Mouse (Mus musculus) heart, postnatal 0 days (tissue): Measurements from ENCODE around the gene Nt5c. TPM values are rescaled to one million over a fixed set of nuclear protein-coding genes. Genes with fewer than 3 reads are reported as not detected.

ENCODE experiments used
- ATAC-seq: fragments of 200-750 bp; cut with Nextera tagmentation; 2 replicates; pipeline ENCODE4 v1.8.0; 2017; ENCODE audit warnings: low read depth, moderate number of reproducible peaks, moderate library complexity; ENCODE audit not compliant: insufficient read depth
- DNase-seq: peaks from one replicate; pipeline ENCODE4 v3.0.0-alpha.2; 2016; ENCODE audit warnings: low spot score
- H3K27ac ChIP-seq: fragments of 300-500 bp; sonication (generic); 2 replicates; pipeline ENCODE4 v1.5.1; 2014; ENCODE audit warnings: low read depth, mild to moderate bottlenecking
- H3K27me3 ChIP-seq: fragments of 300-500 bp; sonication (generic); 2 replicates; pipeline ENCODE4 v1.6.1; 2014; ENCODE audit warnings: low read length, mixed read lengths; ENCODE audit not compliant: control insufficient read depth, insufficient read depth
- H3K36me3 ChIP-seq: fragments of 300-500 bp; sonication (generic); replicated peaks from 2 replicates; pipeline ENCODE4 v1.6.1; 2014; ENCODE audit warnings: low read length, mixed read lengths; ENCODE audit not compliant: control insufficient read depth, insufficient read depth
- H3K4me1 ChIP-seq: fragments of 300-500 bp; sonication (generic); 2 replicates; pipeline ENCODE4 v1.6.1; 2014; ENCODE audit warnings: antibody characterized with exemption; ENCODE audit not compliant: control insufficient read depth, insufficient read depth
- H3K4me2 ChIP-seq: fragments of 300-500 bp; sonication (generic); 2 replicates; pipeline ENCODE4 v1.6.1; 2014; ENCODE audit warnings: low read depth, mild to moderate bottlenecking, low read length, moderate library complexity
- H3K4me3 ChIP-seq: fragments of 300-500 bp; sonication (generic); 2 replicates; pipeline ENCODE4 v1.5.1; 2014; ENCODE audit warnings: low read depth, low read length
- H3K9ac ChIP-seq: fragments of 300-500 bp; sonication (generic); replicated peaks from 2 replicates; pipeline ENCODE4 v1.6.1; 2014; ENCODE audit warnings: low read depth, low read length, mixed read lengths
- H3K9me3 ChIP-seq: fragments of 300-500 bp; sonication (generic); replicated peaks from 2 replicates; pipeline ENCODE4 v1.6.1; 2016; ENCODE audit warnings: low read length; ENCODE audit not compliant: control insufficient read depth
- CTCF ChIP-seq: IDR thresholded peaks from 2 replicates; pipeline ENCODE4 v1.5.1; 2016; ENCODE audit warnings: antibody characterized with exemption, control low read depth, low read depth
- EP300 ChIP-seq: IDR thresholded peaks from 2 replicates; pipeline ENCODE4 v1.6.1; 2016; ENCODE audit warnings: antibody characterized with exemption, low read depth
- WGBS: fragments of 180-500 bp; shearing (Covaris S2); extraction: QIAGEN DNeasy Blood & Tissue Kit; methylation state at CpG from one replicate; pipeline ENCODE4 v1.1.7; 2014; 5-methylcytosine and 5-hydroxymethylcytosine counted together
- polyA plus RNA-seq: library from polyadenylated mRNA; unstranded; fragments of >200 nt; fragmentation: Nextera tagmentation; extraction: Ambion mirVana; gene quantifications from 2 replicates; pipeline ENCODE4 v1.2.1, GENCODE M21; 2015
- total RNA-seq: library from RNA; depleted of rRNA; stranded (reverse); fragments of >200 nt; gene quantifications from 2 replicates; pipeline ENCODE4 v1.2.3, GENCODE M21; 2014; ENCODE audit warnings: low replicate concordance

Gene Nt5c
- total and polyA plus RNA-seq, 2 experiments from 2014 or later: 24.5 to 53.7 TPM

DNA sequence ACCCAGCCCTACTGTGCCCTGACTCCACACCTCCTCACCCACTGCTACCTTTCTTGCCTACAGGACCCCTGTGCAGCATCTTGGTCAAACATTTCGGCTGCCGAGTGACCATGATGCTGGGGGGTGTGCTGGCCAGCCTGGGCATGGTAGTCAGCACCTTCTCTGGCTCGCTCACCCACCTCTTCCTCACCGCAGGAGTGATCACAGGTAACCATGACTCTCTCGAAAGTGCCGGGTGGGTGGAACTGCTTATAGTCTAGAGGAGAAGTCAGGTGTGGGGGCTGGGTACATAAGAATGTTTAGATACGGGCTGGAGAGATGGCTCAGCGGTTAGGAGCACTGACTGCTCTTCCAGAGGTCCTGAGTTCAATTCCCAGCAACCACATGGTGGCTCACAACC lies 26.8 kb downstream of the Nt5c start:
- Histone ChIP-seq H3K4me2 (peak overlapping the region; percentile 24; the same call in 1 of the 2 replicates), H3K36me3 (no peaks in the 10 kb centered on the region), H3K27me3 (no peaks in the 10 kb centered on the region), H3K4me1 (no peaks in the 10 kb centered on the region), H3K9me3 (no peaks in the 10 kb centered on the region), H3K9ac (no peak overlapping the region), H3K4me3 (peak overlapping the region; percentile 10; the same call in 1 of the 2 replicates), H3K27ac (no peak overlapping the region)
- ATAC-seq (no peak), DNase-seq (no peak)
- no peak for TF ChIP-seq EP300
- TF ChIP-seq CTCF: no peak
- WGBS: 88% methylated on average over 8 of the region's 8 CpGs

DNA sequence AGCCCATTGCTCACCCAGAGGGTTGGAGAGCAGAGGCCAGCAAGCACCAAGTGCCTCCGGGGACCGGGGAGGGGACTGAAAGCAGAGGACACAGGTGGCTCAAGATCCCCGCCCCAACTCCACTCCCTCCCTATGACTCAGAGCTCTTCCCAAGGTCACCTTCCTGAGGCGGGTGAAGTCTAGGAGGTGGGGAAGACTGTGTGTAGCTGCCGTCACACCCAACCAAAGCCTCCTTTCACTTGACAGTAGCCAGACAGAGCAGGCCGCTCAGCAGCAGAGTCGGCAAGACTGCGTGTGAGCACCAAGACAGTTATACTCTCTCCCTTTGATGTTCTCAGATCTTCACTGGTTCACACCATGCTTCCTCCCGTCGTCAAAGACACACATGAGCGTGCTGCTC lies 28.3 kb downstream of the Nt5c start:
- 0 out of 2 replicates have a peak, but pooled peaks have one; percentile 24 for ATAC-seq
- WGBS: 42% methylated on average over 11 of the region's 11 CpGs
- Histone ChIP-seq H3K9ac (no peak overlapping the region), H3K4me1 (no peaks in the 10 kb centered on the region), H3K36me3 (no peaks in the 10 kb centered on the region), H3K27me3 (no peaks in the 10 kb centered on the region), H3K9me3 (no peaks in the 10 kb centered on the region), H3K4me2 (no peak overlapping the region; the same call in 1 of the 2 replicates), H3K4me3 (peak overlapping the region; percentile 23; the same call in 1 of the 2 replicates), H3K27ac (peak overlapping the region; percentile 18; the same call in 1 of the 2 replicates)
- TF ChIP-seq CTCF (no peak), EP300 (no peak)
- no peak for DNase-seq

DNA sequence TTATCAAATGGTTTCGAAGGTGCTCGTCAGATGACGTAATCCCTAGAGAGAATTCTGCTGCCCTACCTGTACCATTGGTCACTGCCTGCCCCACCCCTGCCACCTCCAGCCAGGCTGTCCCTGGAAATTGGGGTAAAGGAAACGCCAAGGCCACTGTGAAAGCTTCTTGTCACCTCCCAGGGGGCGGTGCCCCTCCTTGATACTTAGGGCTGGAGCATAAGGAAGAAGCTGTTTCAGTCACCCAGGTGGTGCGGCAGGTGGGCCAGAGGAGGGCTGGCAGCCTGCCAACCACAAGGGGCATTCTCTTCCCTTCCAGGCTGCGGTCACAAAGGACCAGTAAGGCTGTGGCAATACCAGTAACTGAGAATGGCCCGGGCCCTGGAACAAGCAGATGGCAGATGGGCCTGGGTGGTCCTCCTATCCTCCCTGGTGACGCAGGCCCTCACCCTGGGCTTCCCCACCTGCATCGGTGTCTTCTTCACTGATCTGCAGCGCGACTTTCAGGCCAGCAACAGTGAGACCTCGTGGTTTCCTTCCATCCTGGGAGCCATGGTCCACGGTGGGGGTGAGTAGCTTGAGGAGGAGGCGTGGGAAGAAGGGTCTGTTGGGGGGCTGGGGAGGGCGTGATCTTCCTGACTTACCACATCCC lies 29.3 kb downstream of the Nt5c start, which contains the start of gene Slc16a5:
Slc16a5 (plus strand) TSS at position 232 of the 649 bp plus-strand sequence.
- H3K4me1 ChIP-seq: peaks cover 4% of the 10 kb centered on the region; the same call in 1 of the 2 replicates
- no peak within 1 kb of the TSS for H3K9ac ChIP-seq
- WGBS: 82% methylated on average over 16 of the region's 16 CpGs
- H3K27me3 ChIP-seq: no peaks in the 10 kb centered on the region
- ATAC-seq (no peak), DNase-seq (no peak)
- H3K9me3 ChIP-seq: no peaks in the 10 kb centered on the region
- TF ChIP-seq CTCF (no peak), EP300 (no peak)
- H3K27ac ChIP-seq: peak within 1 kb of the TSS; percentile 18; the same call in 1 of the 2 replicates
- H3K36me3 ChIP-seq: no peaks in the 10 kb centered on the region
- H3K4me2 ChIP-seq: peak within 1 kb of the TSS; percentile 25; the same call in 1 of the 2 replicates
- H3K4me3 ChIP-seq: peak within 1 kb of the TSS; percentile 23; the same call in 1 of the 2 replicates

DNA sequence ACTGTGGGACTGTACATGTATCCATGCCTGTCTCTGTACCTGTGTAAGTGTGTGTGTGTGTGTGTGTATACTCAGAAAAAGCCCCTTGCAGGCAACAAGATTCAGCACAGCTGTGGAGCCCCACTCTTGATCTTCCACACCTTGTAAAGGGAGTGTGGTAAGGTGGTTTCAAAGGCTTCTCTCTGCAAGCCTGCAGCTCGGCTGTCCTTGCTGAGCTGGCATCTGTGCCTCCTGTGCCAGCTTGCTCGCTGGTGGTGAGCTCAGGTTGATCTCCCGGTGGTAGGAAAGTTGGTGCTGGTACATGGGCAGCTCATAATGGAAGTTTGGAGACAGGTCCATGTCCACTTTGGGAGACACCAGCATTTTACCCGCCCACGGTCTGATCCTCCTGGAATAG lies 29.8 kb downstream of the Nt5c start:
- H3K36me3 ChIP-seq: no peaks in the 10 kb centered on the region
- peak overlapping the region; percentile 25; the same call in 1 of the 2 replicates for H3K4me2 ChIP-seq
- DNase-seq (no peak), ATAC-seq (no peak)
- no peaks in the 10 kb centered on the region for H3K27me3 ChIP-seq
- TF ChIP-seq CTCF: no peak
- no peak for TF ChIP-seq EP300
- WGBS: 70% methylated on average over 5 of the region's 5 CpGs
- no peak overlapping the region for H3K27ac ChIP-seq
- H3K9ac ChIP-seq: no peak overlapping the region
- H3K4me1 ChIP-seq: peaks cover 5% of the 10 kb centered on the region; the same call in 1 of the 2 replicates
- no peaks in the 10 kb centered on the region for H3K9me3 ChIP-seq
- no peak overlapping the region; the same call in 1 of the 2 replicates for H3K4me3 ChIP-seq

DNA sequence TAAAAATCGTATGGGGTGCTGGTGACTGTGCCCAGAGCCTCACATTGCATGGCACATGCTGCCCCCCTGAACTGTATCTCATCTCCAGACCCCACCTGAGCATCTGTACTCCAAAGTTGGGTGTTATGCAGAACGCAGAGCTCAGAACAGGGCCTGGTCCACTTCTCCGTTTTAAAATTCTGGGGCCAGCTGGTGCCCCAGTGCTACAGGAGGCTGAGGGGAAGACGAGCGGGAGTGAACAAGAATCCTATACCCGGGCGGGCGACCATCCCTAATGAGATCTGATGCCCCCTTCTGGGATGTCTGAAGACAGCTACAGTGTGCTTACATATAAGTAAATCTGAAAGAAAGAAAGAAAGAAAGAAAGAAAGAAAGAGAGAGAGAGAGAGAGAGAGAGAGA lies 30.7 kb downstream of the Nt5c start:
- WGBS: 31% methylated on average over 8 of the region's 8 CpGs
- H3K4me2 ChIP-seq: no peak overlapping the region
- H3K9ac ChIP-seq: no peak overlapping the region
- peaks cover 5% of the 10 kb centered on the region; the same call in 1 of the 2 replicates for H3K4me1 ChIP-seq
- no peak overlapping the region for H3K4me3 ChIP-seq
- no peak for TF ChIP-seq EP300
- TF ChIP-seq CTCF: no peak
- no peak overlapping the region for H3K27ac ChIP-seq
- H3K27me3 ChIP-seq: no peaks in the 10 kb centered on the region
- ATAC-seq (no peak), DNase-seq (no peak)
- H3K36me3 ChIP-seq: no peaks in the 10 kb centered on the region
- H3K9me3 ChIP-seq: no peaks in the 10 kb centered on the region
